Mouse (Mus musculus) bone marrow macrophage, adult 2 months (primary cell): Measurements from ENCODE around the gene Camk2n2.
A peak's percentile ranks its signal among the peaks of the same experiment; 100 is the strongest.

Experiments used
- CTCF ChIP-seq: IDR thresholded peaks from 2 replicates; pipeline ENCODE4 v1.5.1; 2012; ENCODE audit warnings: low read depth, mild to moderate bottlenecking, low read length, moderate library complexity
- POLR2A ChIP-seq: IDR thresholded peaks from 2 replicates; pipeline ENCODE4 v1.6.1; 2012; ENCODE audit warnings: mild to moderate bottlenecking, low read depth, low read length, borderline replicate concordance

GRCm38 (mm10) chr16:20642161-20642560, 21.1 kb upstream of the Camk2n2 start:
- TF ChIP-seq POLR2A: no peak
- peak; percentile 83 for TF ChIP-seq CTCF
